Mouse (Mus musculus) bone marrow macrophage, adult 2 months (primary cell): ENCODE results near the gene Map4k3. TPM values are rescaled to one million over a fixed set of nuclear protein-coding genes. Genes with fewer than 3 reads are reported as not detected.

Experiments used
- H3K27ac ChIP-seq: 2 replicates; pipeline ENCODE4 v1.5.1; 2012; ENCODE audit warnings: low read depth, low read length; ENCODE audit not compliant: insufficient read depth
- H3K4me1 ChIP-seq: 2 replicates; pipeline ENCODE4 v1.6.1; 2012; ENCODE audit warnings: low read length; ENCODE audit not compliant: control insufficient read depth, insufficient read depth
- H3K4me3 ChIP-seq: 2 replicates; pipeline ENCODE4 v1.5.1; 2012; ENCODE audit warnings: mild to moderate bottlenecking, low read length, moderate library complexity; ENCODE audit not compliant: insufficient read depth
- CTCF ChIP-seq: IDR thresholded peaks from 2 replicates; pipeline ENCODE4 v1.5.1; 2012; ENCODE audit warnings: low read depth, mild to moderate bottlenecking, low read length, moderate library complexity
- POLR2A ChIP-seq: IDR thresholded peaks from 2 replicates; pipeline ENCODE4 v1.6.1; 2012; ENCODE audit warnings: mild to moderate bottlenecking, low read depth, low read length, borderline replicate concordance
- polyA plus RNA-seq: library from polyadenylated mRNA; stranded (reverse); fragments of >200 nt; gene quantifications from 2 replicates; pipeline ENCODE4 v1.2.4, GENCODE M21; 2012; ENCODE audit not compliant: missing spikeins, insufficient read depth, insufficient read length

The Map4k3 gene
- polyA plus RNA-seq, 1 experiment, result 31.0 TPM

GRCm38 (mm10) chr17:80603806-80604205 is 124.5 kb downstream of the Map4k3 start:
- H3K4me1 ChIP-seq, result no peaks in the 10 kb centered on the region
- TF ChIP-seq POLR2A (no peak), CTCF (no peak)
- no peak overlapping the region for H3K27ac ChIP-seq
- no peak overlapping the region for H3K4me3 ChIP-seq

GRCm38 (mm10) chr17:80603079-80603625 is 125.1 kb downstream of the Map4k3 start:
- H3K4me3 ChIP-seq, result no peak overlapping the region
- no peak overlapping the region for H3K27ac ChIP-seq
- no peaks in the 10 kb centered on the region for H3K4me1 ChIP-seq
- TF ChIP-seq POLR2A, result no peak
- no peak for TF ChIP-seq CTCF

- no peak overlapping the region for H3K4me3 ChIP-seq
- no peak overlapping the region for H3K27ac ChIP-seq
- H3K4me1 ChIP-seq, result no peaks in the 10 kb centered on the region
- peak; percentile 50 for TF ChIP-seq CTCF
- no peak for TF ChIP-seq POLR2A
These were observed 126.9 kb downstream of the Map4k3 start for GRCm38 (mm10) chr17:80601371-80601770.

GRCm38 (mm10) chr17:80583051-80583450 is 145.2 kb downstream of the Map4k3 start:
- Histone ChIP-seq H3K4me3 (no peak overlapping the region), H3K27ac (no peak overlapping the region), H3K4me1 (no peaks in the 10 kb centered on the region)
- no peak for TF ChIP-seq POLR2A
- no peak for TF ChIP-seq CTCF

GRCm38 (mm10) chr17:80579901-80580300 is 148.4 kb downstream of the Map4k3 start:
- TF ChIP-seq CTCF (no peak), POLR2A (no peak)
- no peaks in the 10 kb centered on the region for H3K4me1 ChIP-seq
- H3K4me3 ChIP-seq, result no peak overlapping the region
- H3K27ac ChIP-seq, result no peak overlapping the region

GRCm38 (mm10) chr17:80579089-80579488 is 149.2 kb downstream of the Map4k3 start:
- Histone ChIP-seq H3K27ac (no peak overlapping the region), H3K4me3 (no peak overlapping the region), H3K4me1 (no peaks in the 10 kb centered on the region)
- no peak for TF ChIP-seq CTCF
- no peak for TF ChIP-seq POLR2A

- Histone ChIP-seq H3K4me3 (no peak overlapping the region), H3K27ac (no peak overlapping the region), H3K4me1 (no peaks in the 10 kb centered on the region)
- TF ChIP-seq CTCF (no peak), POLR2A (no peak)
These were observed 150.2 kb downstream of the Map4k3 start for GRCm38 (mm10) chr17:80578041-80578440.

- TF ChIP-seq CTCF (no peak), POLR2A (no peak)
- Histone ChIP-seq H3K27ac (no peak within 1 kb of the TSS), H3K4me3 (peak within 1 kb of the TSS; percentile 15), H3K4me1 (no peaks in the 10 kb centered on the region)
These were observed 150.6 kb downstream of the Map4k3 start, which contains the start of gene Cdkl4 for GRCm38 (mm10) chr17:80577639-80578038. TSS of gene Cdkl4 (minus strand) at chr17:80577813.

GRCm38 (mm10) chr17:80577214-80577613 is 151.1 kb downstream of the Map4k3 start:
- TF ChIP-seq CTCF (no peak), POLR2A (no peak)

GRCm38 (mm10) chr17:80575008-80575407 is 153.3 kb downstream of the Map4k3 start:
- no peak for TF ChIP-seq CTCF
- TF ChIP-seq POLR2A, result no peak
- H3K27ac ChIP-seq, result no peak overlapping the region
- H3K4me1 ChIP-seq, result no peaks in the 10 kb centered on the region
- H3K4me3 ChIP-seq, result no peak overlapping the region

More at GRCm38 (mm10) chr17:80577214-80577613, 151.1 kb downstream of the Map4k3 start:
- peak overlapping the region; percentile 15 for H3K4me3 ChIP-seq
- H3K4me1 ChIP-seq, result no peaks in the 10 kb centered on the region
- no peak overlapping the region for H3K27ac ChIP-seq
